Mouse (Mus musculus) limb, embryonic 10.5 days (tissue): ENCODE measurements around the gene Fam19a1. TPM values are rescaled to one million over a fixed set of nuclear protein-coding genes. Genes with fewer than 3 reads are reported as not detected.

Experiments used
- DNase-seq: peaks from one replicate; pipeline ENCODE4 v3.0.0-alpha.2; 2017; ENCODE audit warnings: low spot score
- H3K27ac ChIP-seq: fragments of 300-500 bp; sonication (generic); 2 replicates; pipeline ENCODE4 v1.5.1; 2016; ENCODE audit warnings: mild to moderate bottlenecking
- H3K27me3 ChIP-seq: fragments of 300-500 bp; sonication (generic); 2 replicates; pipeline ENCODE4 v1.6.1; 2016; ENCODE audit warnings: low read depth, mild to moderate bottlenecking; ENCODE audit not compliant: poor library complexity, severe bottlenecking
- H3K36me3 ChIP-seq: fragments of 300-500 bp; sonication (generic); 2 replicates; pipeline ENCODE4 v1.6.1; 2016; ENCODE audit warnings: mild to moderate bottlenecking, moderate library complexity
- H3K4me1 ChIP-seq: fragments of 300-500 bp; sonication (generic); 2 replicates; pipeline ENCODE4 v1.6.1; 2016
- H3K4me3 ChIP-seq: fragments of 300-500 bp; sonication (generic); 2 replicates; pipeline ENCODE4 v1.5.1; 2016; ENCODE audit warnings: mild to moderate bottlenecking, moderate library complexity
- H3K9me3 ChIP-seq: fragments of 300-500 bp; sonication (generic); replicated peaks from 2 replicates; pipeline ENCODE4 v1.6.1; 2016; ENCODE audit warnings: mild to moderate bottlenecking
- WGBS: fragments of 180-500 bp; shearing (Covaris S2); methylation state at CpG from one replicate; pipeline ENCODE4 v1.1.7; 2016; 5-methylcytosine and 5-hydroxymethylcytosine counted together
- polyA plus RNA-seq: library from polyadenylated mRNA; unstranded; fragments of >200 nt; fragmentation: Nextera tagmentation; extraction: Ambion mirVana; gene quantifications from 2 replicates; pipeline ENCODE4 v1.2.1, GENCODE M21; 2016

Gene Fam19a1
- polyA plus RNA-seq, 1 experiment from 2014 or later: 2.6 TPM

GRCm38 (mm10) chr6:96459041-96459440 is 346.1 kb downstream of the Fam19a1 start:
- 74% methylated on average over 4 of the region's 4 CpGs for whole genome bisulfite sequencing
- H3K4me3 ChIP-seq: no peak overlapping the region
- H3K36me3 ChIP-seq: no peaks in the 10 kb centered on the region
- no peaks in the 10 kb centered on the region for H3K27me3 ChIP-seq
- no peak for DNase-seq
- no peaks in the 10 kb centered on the region for H3K9me3 ChIP-seq
- peaks cover 5% of the 10 kb centered on the region for H3K4me1 ChIP-seq
- H3K27ac ChIP-seq: no peak overlapping the region

DNA sequence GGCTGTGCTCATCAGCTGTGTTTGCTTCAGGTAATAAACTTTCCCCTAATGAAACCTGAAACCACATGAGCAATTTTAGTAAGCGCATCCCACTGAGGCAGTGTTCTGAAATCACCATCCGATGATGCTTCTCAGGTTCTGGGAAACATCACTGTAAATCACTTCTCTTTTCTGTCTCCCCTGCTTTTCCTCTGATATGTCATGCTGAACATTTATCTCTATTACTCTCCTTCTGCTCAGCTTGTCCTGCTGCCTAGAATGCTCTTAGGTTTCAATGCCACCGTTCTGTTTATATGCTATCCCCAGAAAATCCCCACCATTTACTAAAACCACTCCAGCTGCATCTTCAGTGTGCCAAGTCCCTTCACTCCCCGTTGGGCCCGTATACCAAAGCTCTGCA is 386.5 kb downstream of the Fam19a1 start:
- WGBS: 43% methylated on average over 5 of the region's 5 CpGs
- DNase-seq: no peak
- no peak overlapping the region for H3K27ac ChIP-seq
- H3K4me1 ChIP-seq: peaks cover 6% of the 10 kb centered on the region
- no peaks in the 10 kb centered on the region for H3K27me3 ChIP-seq
- H3K36me3 ChIP-seq: no peaks in the 10 kb centered on the region
- H3K4me3 ChIP-seq: no peak overlapping the region
- no peaks in the 10 kb centered on the region for H3K9me3 ChIP-seq

GRCm38 (mm10) chr6:96541600-96541999 is 428.6 kb downstream of the Fam19a1 start:
- H3K4me3 ChIP-seq: no peak overlapping the region
- no peak overlapping the region for H3K27ac ChIP-seq
- WGBS: 88% methylated on average over 2 of the region's 2 CpGs
- no peaks in the 10 kb centered on the region for H3K27me3 ChIP-seq
- no peaks in the 10 kb centered on the region for H3K9me3 ChIP-seq
- DNase-seq: no peak
- H3K4me1 ChIP-seq: peaks cover 18% of the 10 kb centered on the region
- H3K36me3 ChIP-seq: no peaks in the 10 kb centered on the region

DNA sequence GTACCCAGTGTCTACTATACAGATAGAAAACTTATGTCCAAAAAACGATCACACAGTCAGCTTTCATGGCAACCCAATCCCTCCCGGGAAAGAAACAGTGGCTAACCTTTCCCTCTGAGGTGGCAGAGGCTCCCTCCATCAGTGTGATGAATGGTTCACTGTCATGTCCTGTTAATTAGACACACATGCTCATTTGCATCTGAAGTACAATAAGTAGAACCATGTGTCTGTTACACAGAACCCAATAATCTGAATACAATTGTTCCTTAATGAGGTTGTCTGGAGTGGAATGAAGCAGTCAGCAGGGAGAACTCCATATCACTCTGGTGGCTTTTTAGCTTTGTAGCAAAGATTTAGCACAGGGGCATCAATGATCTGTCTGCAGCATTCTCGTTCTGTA is 431.9 kb downstream of the Fam19a1 start:
- Histone ChIP-seq H3K36me3 (no peaks in the 10 kb centered on the region), H3K9me3 (no peaks in the 10 kb centered on the region), H3K27me3 (no peaks in the 10 kb centered on the region), H3K27ac (no peak overlapping the region), H3K4me1 (peaks cover 18% of the 10 kb centered on the region), H3K4me3 (no peak overlapping the region)
- DNase-seq: no peak
- WGBS: 17% methylated on average over 3 of the region's 3 CpGs

GRCm38 (mm10) chr6:96550431-96550830 is 437.5 kb downstream of the Fam19a1 start:
- Histone ChIP-seq H3K9me3 (no peaks in the 10 kb centered on the region), H3K27me3 (no peaks in the 10 kb centered on the region), H3K27ac (no peak overlapping the region), H3K4me1 (no peaks in the 10 kb centered on the region), H3K4me3 (no peak overlapping the region), H3K36me3 (no peaks in the 10 kb centered on the region)
- no peak for DNase-seq
- 94% methylated on average over 4 of the region's 4 CpGs for WGBS

- Histone ChIP-seq H3K4me1 (peaks cover 16% of the 10 kb centered on the region), H3K9me3 (no peaks in the 10 kb centered on the region), H3K27me3 (no peaks in the 10 kb centered on the region), H3K36me3 (no peaks in the 10 kb centered on the region), H3K27ac (no peak overlapping the region), H3K4me3 (no peak overlapping the region)
- WGBS: 85% methylated on average over 5 of the region's 5 CpGs
- DNase-seq: no peak
Measured at GRCm38 (mm10) chr6:96578649-96579048, 465.7 kb downstream of the Fam19a1 start.

- Histone ChIP-seq H3K4me3 (no peak overlapping the region), H3K27me3 (no peaks in the 10 kb centered on the region), H3K4me1 (peaks cover 16% of the 10 kb centered on the region), H3K9me3 (no peaks in the 10 kb centered on the region), H3K36me3 (no peaks in the 10 kb centered on the region), H3K27ac (no peak overlapping the region)
- WGBS: 39% methylated on average over 4 of the region's 4 CpGs
- DNase-seq: peak; percentile 54
Measured at GRCm38 (mm10) chr6:96580726-96581125, 467.8 kb downstream of the Fam19a1 start.

DNA sequence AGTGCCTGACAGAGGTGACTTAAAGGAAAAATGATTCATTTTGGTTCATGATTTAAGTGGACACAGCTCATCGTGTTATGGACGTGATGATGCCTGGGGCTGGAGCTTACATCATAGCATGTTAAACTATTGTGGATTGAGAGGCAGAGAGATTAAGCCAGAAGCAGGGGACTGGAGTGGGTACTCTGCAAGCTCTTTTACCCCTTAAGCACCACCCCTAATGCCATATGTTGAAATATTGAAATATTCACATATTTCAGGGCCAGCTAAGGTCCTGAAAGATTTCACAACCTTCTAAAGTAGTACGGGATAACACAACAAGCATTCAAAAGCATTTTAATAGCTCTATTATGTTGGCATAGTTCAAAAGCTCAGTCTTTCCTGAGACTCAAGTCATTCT is 468.2 kb downstream of the Fam19a1 start:
- Histone ChIP-seq H3K9me3 (no peaks in the 10 kb centered on the region), H3K4me1 (peaks cover 16% of the 10 kb centered on the region), H3K4me3 (no peak overlapping the region), H3K36me3 (no peaks in the 10 kb centered on the region), H3K27me3 (no peaks in the 10 kb centered on the region), H3K27ac (no peak overlapping the region)
- DNase-seq: no peak
- WGBS: 74% methylated on average over 3 of the region's 3 CpGs

DNA sequence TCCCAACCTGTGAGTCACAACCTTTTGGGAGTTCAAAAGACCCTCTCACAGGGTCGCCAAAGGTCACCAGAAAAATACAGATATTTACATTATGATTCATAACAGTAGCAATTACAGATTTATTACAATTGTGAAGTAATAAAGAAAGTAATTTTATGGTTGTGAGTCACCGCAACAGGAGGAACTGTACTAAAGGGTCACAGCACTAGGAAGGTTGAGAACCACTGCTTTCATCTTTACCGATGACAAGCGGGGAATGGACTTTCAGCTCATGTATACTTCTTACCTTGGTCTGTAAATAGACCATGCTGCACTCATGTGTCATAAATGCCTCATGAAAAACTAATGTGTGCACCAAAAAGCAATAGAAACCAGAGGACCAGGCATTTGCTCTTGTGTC is 474.5 kb downstream of the Fam19a1 start:
- Histone ChIP-seq H3K27me3 (no peaks in the 10 kb centered on the region), H3K27ac (no peak overlapping the region), H3K36me3 (no peaks in the 10 kb centered on the region), H3K9me3 (no peaks in the 10 kb centered on the region), H3K4me1 (no peaks in the 10 kb centered on the region), H3K4me3 (no peak overlapping the region)
- DNase-seq: no peak
- WGBS: 96% methylated on average over 4 of the region's 4 CpGs

DNA sequence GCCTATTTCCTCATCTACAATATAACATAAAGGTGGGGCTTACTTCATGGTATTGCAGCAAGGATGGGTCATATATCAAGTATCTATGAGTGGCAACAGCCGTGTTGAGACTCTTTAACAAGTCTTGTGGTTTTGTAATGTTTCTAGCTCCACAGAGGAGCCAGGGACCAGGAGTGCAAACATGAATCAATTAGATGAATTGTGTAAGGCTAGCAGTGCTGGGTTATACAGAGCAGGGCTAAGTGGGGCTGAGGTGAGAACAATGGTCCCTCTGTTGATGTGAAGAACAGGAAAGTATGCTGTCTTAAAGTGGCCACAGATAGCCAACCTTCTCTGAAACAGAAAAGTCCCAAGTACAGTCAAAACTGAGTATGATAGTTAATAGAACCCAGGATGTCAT is 480.1 kb downstream of the Fam19a1 start:
- Histone ChIP-seq H3K27me3 (no peaks in the 10 kb centered on the region), H3K4me1 (no peaks in the 10 kb centered on the region), H3K36me3 (no peaks in the 10 kb centered on the region), H3K9me3 (no peaks in the 10 kb centered on the region), H3K27ac (no peak overlapping the region), H3K4me3 (no peak overlapping the region)
- 74% methylated on average over 1 of the region's 1 CpGs for WGBS
- no peak for DNase-seq

DNA sequence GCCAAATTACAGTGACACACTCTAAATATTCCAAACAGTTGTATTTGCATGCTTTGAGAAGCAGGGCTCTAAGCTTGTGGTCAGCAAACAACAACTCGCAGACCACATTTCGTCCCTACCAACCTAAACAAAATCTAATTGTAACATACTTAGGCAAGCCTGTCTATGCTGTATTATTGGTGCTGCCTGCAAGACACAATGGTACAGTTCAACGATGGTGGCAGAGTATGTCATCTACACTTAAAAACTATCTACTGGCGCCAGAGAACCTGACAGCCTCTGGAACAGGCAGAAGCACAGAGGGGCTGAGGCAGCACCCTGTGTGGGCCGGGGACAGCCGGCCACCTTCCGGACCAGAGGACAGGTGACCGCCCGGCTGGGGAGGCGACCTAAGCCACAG is 482.2 kb downstream of the Fam19a1 start:
- no peak for DNase-seq
- no peak overlapping the region for H3K27ac ChIP-seq
- no peaks in the 10 kb centered on the region for H3K4me1 ChIP-seq
- H3K36me3 ChIP-seq: no peaks in the 10 kb centered on the region
- WGBS: 96% methylated on average over 10 of the region's 10 CpGs
- H3K9me3 ChIP-seq: no peaks in the 10 kb centered on the region
- H3K4me3 ChIP-seq: no peak overlapping the region
- H3K27me3 ChIP-seq: no peaks in the 10 kb centered on the region

GRCm38 (mm10) chr6:96624196-96624595 is 511.2 kb downstream of the Fam19a1 start:
- no peak overlapping the region for H3K27ac ChIP-seq
- H3K4me3 ChIP-seq: no peak overlapping the region
- WGBS: 76% methylated on average over 1 of the region's 1 CpGs
- H3K36me3 ChIP-seq: no peaks in the 10 kb centered on the region
- no peak for DNase-seq
- H3K4me1 ChIP-seq: no peaks in the 10 kb centered on the region
- no peaks in the 10 kb centered on the region for H3K9me3 ChIP-seq
- no peaks in the 10 kb centered on the region for H3K27me3 ChIP-seq

GRCm38 (mm10) chr6:96631518-96631917 is 518.6 kb downstream of the Fam19a1 start:
- no peak for DNase-seq
- no peaks in the 10 kb centered on the region for H3K36me3 ChIP-seq
- H3K4me1 ChIP-seq: 0 out of 2 replicates have a peak, but pooled peaks cover 6% of the 10 kb centered on the region
- no peak overlapping the region for H3K4me3 ChIP-seq
- H3K9me3 ChIP-seq: no peaks in the 10 kb centered on the region
- H3K27ac ChIP-seq: no peak overlapping the region
- 88% methylated on average over 6 of the region's 6 CpGs for WGBS
- no peaks in the 10 kb centered on the region for H3K27me3 ChIP-seq

- no peak overlapping the region for H3K4me3 ChIP-seq
- no peaks in the 10 kb centered on the region for H3K9me3 ChIP-seq
- H3K4me1 ChIP-seq: 0 out of 2 replicates have a peak, but pooled peaks cover 6% of the 10 kb centered on the region
- no peak for DNase-seq
- 77% methylated on average over 3 of the region's 3 CpGs for WGBS
- no peaks in the 10 kb centered on the region for H3K27me3 ChIP-seq
- H3K36me3 ChIP-seq: no peaks in the 10 kb centered on the region
- no peak overlapping the region for H3K27ac ChIP-seq
Measured at GRCm38 (mm10) chr6:96632243-96632642, 519.3 kb downstream of the Fam19a1 start.
